Mouse (Mus musculus): ENCODE results near the gene Olfr574. TPM values are rescaled to one million over a fixed set of nuclear protein-coding genes. Genes with fewer than 3 reads are reported as not detected.

Olfr574 gene
- total RNA-seq, 1 experiment from 2014 or later, result not detected

Other genes with a start within 250 kb of the Olfr574 start
- not detected in 2 replicates for gene Olfr558, start 246.3 kb upstream of the Olfr574 start, total RNA-seq (2017)
- not detected in 2 replicates for gene Olfr33, start 229.4 kb upstream of the Olfr574 start, total RNA-seq (2017)
- not detected in 2 replicates for gene Olfr559, start 221.0 kb upstream of the Olfr574 start, total RNA-seq (2017)
- 0.37 TPM in 1 of 2 replicates, not detected in the other for gene Olfr560, start 189.1 kb upstream of the Olfr574 start, total RNA-seq (2017)
- gene Olfr78, start 189.0 kb upstream of the Olfr574 start, total RNA-seq (2017), result 0.12 TPM in 1 of 2 replicates, not detected in the other
- gene Olfr561, start 177.2 kb upstream of the Olfr574 start, total RNA-seq (2017), result not detected in 2 replicates
- gene Olfr564, start 145.0 kb upstream of the Olfr574 start, total RNA-seq (2017), result not detected in 2 replicates
- not detected in 2 replicates for gene Olfr566, start 89.7 kb upstream of the Olfr574 start, total RNA-seq (2017)
- not detected in 2 replicates for gene Olfr568, start 71.3 kb upstream of the Olfr574 start, total RNA-seq (2017)
- not detected in 2 replicates for gene Olfr569, start 57.6 kb upstream of the Olfr574 start, total RNA-seq (2017)
- not detected in 2 replicates for gene Olfr570, start 53.9 kb upstream of the Olfr574 start, total RNA-seq (2017)
- gene Olfr571, start 30.9 kb upstream of the Olfr574 start, total RNA-seq (2017), result not detected in 2 replicates
- not detected in 2 replicates for gene Olfr572, start 24.1 kb upstream of the Olfr574 start, total RNA-seq (2017)
- gene Olfr573-ps1, start 5.9 kb upstream of the Olfr574 start, total RNA-seq (2017), result not detected in 2 replicates
- gene Olfr575, start 10.3 kb downstream of the Olfr574 start, total RNA-seq (2017), result not detected in 2 replicates
- gene Olfr576, start 14.2 kb downstream of the Olfr574 start, total RNA-seq (2017), result not detected in 2 replicates
- gene Olfr577, start 27.5 kb downstream of the Olfr574 start, total RNA-seq (2017), result not detected in 2 replicates
- gene Olfr578, start 40.9 kb downstream of the Olfr574 start, total RNA-seq (2017), result not detected in 2 replicates
- gene Olfr582, start 89.6 kb downstream of the Olfr574 start, total RNA-seq (2017), result not detected in 2 replicates
- not detected in 2 replicates for gene Olfr583, start 102.8 kb downstream of the Olfr574 start, total RNA-seq (2017)
- not detected in 2 replicates for gene Olfr584, start 133.4 kb downstream of the Olfr574 start, total RNA-seq (2017)
- gene Olfr585, start 149.3 kb downstream of the Olfr574 start, total RNA-seq (2017), result not detected in 2 replicates
- gene Olfr586, start 177.2 kb downstream of the Olfr574 start, total RNA-seq (2017), result not detected in 2 replicates
- gene Olfr588-ps1, start 192.4 kb downstream of the Olfr574 start, total RNA-seq (2017), result not detected in 2 replicates
- gene Olfr589, start 207.9 kb downstream of the Olfr574 start, total RNA-seq (2017), result not detected in 2 replicates
- not detected in 2 replicates for gene Olfr591, start 229.9 kb downstream of the Olfr574 start, total RNA-seq (2017)
- not detected in 2 replicates for gene Olfr592, start 236.3 kb downstream of the Olfr574 start, total RNA-seq (2017)